Mouse (Mus musculus) thymus, adult 2 months (tissue): ENCODE measurements around the gene Trem1. TPM values are rescaled to one million over a fixed set of nuclear protein-coding genes. Genes with fewer than 3 reads are reported as not detected.

Experiments used
- DNase-seq: peaks from one replicate; pipeline ENCODE4 v3.0.0; 2021
- H3K27ac ChIP-seq: fragments of 200-500 bp; 2 replicates; pipeline ENCODE4 v1.5.1; 2012; ENCODE audit warnings: low read length, control low read depth; ENCODE audit not compliant: control insufficient read depth, insufficient read depth
- H3K27me3 ChIP-seq: fragments of 200-500 bp; 2 replicates; pipeline ENCODE4 v1.6.1; 2012; ENCODE audit warnings: mild to moderate bottlenecking, low read length, moderate library complexity, mixed read lengths; ENCODE audit not compliant: control insufficient read depth, insufficient read depth
- H3K36me3 ChIP-seq: fragments of 200-500 bp; 2 replicates; pipeline ENCODE4 v1.6.1; 2012; ENCODE audit warnings: mild to moderate bottlenecking, low read length, moderate library complexity; ENCODE audit not compliant: control insufficient read depth, insufficient read depth
- H3K4me1 ChIP-seq: fragments of 200-500 bp; replicated peaks from 2 replicates; pipeline ENCODE4 v1.6.1; 2012; ENCODE audit warnings: low read length; ENCODE audit not compliant: control insufficient read depth, insufficient read depth
- H3K4me3 ChIP-seq: fragments of 200-500 bp; 2 replicates; pipeline ENCODE4 v1.5.1; 2012; ENCODE audit warnings: mild to moderate bottlenecking, low read length, control low read depth, moderate library complexity; ENCODE audit not compliant: control insufficient read depth, insufficient read depth
- CTCF ChIP-seq: fragments of 200-500 bp; IDR thresholded peaks from 2 replicates; pipeline ENCODE4 v1.5.1; 2012; ENCODE audit warnings: mild to moderate bottlenecking, control low read depth, low read length, moderate library complexity, borderline replicate concordance; ENCODE audit not compliant: control insufficient read depth, poor library complexity, insufficient read depth; ENCODE audit errors: extremely low read depth
- POLR2A ChIP-seq: fragments of 200-500 bp; IDR thresholded peaks from 2 replicates; pipeline ENCODE4 v1.6.1; 2012; ENCODE audit warnings: mild to moderate bottlenecking, low read length, control low read depth, moderate library complexity; ENCODE audit not compliant: control insufficient read depth, poor library complexity, insufficient read depth; ENCODE audit errors: extremely low read depth
- WGBS: fragments of 180-500 bp; shearing (Covaris S2); methylation state at CpG from one replicate; pipeline ENCODE4 v1.1.7; 2018; 5-methylcytosine and 5-hydroxymethylcytosine counted together
- polyA plus RNA-seq: library from polyadenylated mRNA; depleted of rRNA; stranded (reverse); fragments of >200 nt; gene quantifications from 2 replicates; pipeline ENCODE4 v1.2.3, GENCODE M21; 2012

Trem1 gene
- polyA plus RNA-seq, 1 experiment, result 0.08 TPM

- no peaks in the 10 kb centered on the region for H3K4me1 ChIP-seq
- H3K36me3 ChIP-seq, result no peaks in the 10 kb centered on the region
- no peak overlapping the region for H3K27ac ChIP-seq
- no peaks in the 10 kb centered on the region for H3K27me3 ChIP-seq
- H3K4me3 ChIP-seq, result no peak overlapping the region
- no peak for DNase-seq
- no peak for TF ChIP-seq POLR2A
- TF ChIP-seq CTCF, result no peak
- 85% methylated on average over 2 of the region's 2 CpGs for WGBS
These were observed 34.2 kb downstream of the Trem1 start for GRCm38 (mm10) chr17:48266610-48267304.

- TF ChIP-seq POLR2A, result no peak
- no peak for TF ChIP-seq CTCF
- Histone ChIP-seq H3K36me3 (no peaks in the 10 kb centered on the region), H3K4me1 (no peaks in the 10 kb centered on the region), H3K4me3 (no peak overlapping the region), H3K27ac (no peak overlapping the region), H3K27me3 (no peaks in the 10 kb centered on the region)
- 71% methylated on average over 1 of the region's 1 CpGs for WGBS
- no peak for DNase-seq
These were observed 35.0 kb downstream of the Trem1 start for GRCm38 (mm10) chr17:48267591-48267990.

- Histone ChIP-seq H3K4me3 (no peak overlapping the region), H3K27me3 (no peaks in the 10 kb centered on the region), H3K4me1 (no peaks in the 10 kb centered on the region), H3K27ac (no peak overlapping the region), H3K36me3 (no peaks in the 10 kb centered on the region)
- TF ChIP-seq POLR2A, result no peak
- no peak for TF ChIP-seq CTCF
- no peak for DNase-seq
These were observed 35.7 kb downstream of the Trem1 start for GRCm38 (mm10) chr17:48268276-48268675.

GRCm38 (mm10) chr17:48269833-48270232, 37.3 kb downstream of the Trem1 start:
- Histone ChIP-seq H3K27me3 (no peaks in the 10 kb centered on the region), H3K27ac (no peak overlapping the region), H3K4me1 (no peaks in the 10 kb centered on the region), H3K4me3 (no peak overlapping the region), H3K36me3 (no peaks in the 10 kb centered on the region)
- DNase-seq, result no peak
- WGBS, result 79% methylated on average over 4 of the region's 4 CpGs
- TF ChIP-seq POLR2A (no peak), CTCF (no peak)

- no peak for TF ChIP-seq POLR2A
- no peak for TF ChIP-seq CTCF
- Histone ChIP-seq H3K4me3 (no peak overlapping the region), H3K27me3 (no peaks in the 10 kb centered on the region), H3K4me1 (no peaks in the 10 kb centered on the region), H3K27ac (no peak overlapping the region), H3K36me3 (no peaks in the 10 kb centered on the region)
- no peak for DNase-seq
- WGBS, result 88% methylated on average over 5 of the region's 5 CpGs
These were observed 39.6 kb downstream of the Trem1 start for GRCm38 (mm10) chr17:48272158-48272557.

DNA sequence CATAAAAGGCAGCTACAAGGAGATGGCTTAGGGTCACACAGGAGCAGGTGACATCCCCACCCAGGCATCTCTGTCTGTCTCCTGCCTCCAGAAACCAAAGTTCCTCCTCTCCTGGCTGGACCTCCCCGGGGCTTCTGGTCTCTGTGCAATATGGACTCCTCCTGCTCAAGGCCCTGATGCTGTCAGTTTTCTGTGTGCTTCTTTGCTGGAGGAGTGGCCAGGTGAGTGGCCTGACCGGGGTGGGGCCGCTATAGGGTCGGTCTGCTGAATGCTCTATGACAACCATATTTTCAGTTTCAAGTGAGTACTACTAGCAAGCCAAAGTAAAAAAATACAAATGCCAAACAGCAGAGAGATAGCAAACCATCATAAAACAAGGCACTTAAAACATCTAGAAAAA, 40.0 kb downstream of the Trem1 start:
- H3K36me3 ChIP-seq, result no peaks in the 10 kb centered on the region
- H3K27ac ChIP-seq, result no peak overlapping the region
- no peaks in the 10 kb centered on the region for H3K27me3 ChIP-seq
- no peak for DNase-seq
- WGBS, result 88% methylated on average over 4 of the region's 4 CpGs
- H3K4me3 ChIP-seq, result no peak overlapping the region
- H3K4me1 ChIP-seq, result no peaks in the 10 kb centered on the region
- TF ChIP-seq CTCF, result no peak
- TF ChIP-seq POLR2A, result no peak

DNA sequence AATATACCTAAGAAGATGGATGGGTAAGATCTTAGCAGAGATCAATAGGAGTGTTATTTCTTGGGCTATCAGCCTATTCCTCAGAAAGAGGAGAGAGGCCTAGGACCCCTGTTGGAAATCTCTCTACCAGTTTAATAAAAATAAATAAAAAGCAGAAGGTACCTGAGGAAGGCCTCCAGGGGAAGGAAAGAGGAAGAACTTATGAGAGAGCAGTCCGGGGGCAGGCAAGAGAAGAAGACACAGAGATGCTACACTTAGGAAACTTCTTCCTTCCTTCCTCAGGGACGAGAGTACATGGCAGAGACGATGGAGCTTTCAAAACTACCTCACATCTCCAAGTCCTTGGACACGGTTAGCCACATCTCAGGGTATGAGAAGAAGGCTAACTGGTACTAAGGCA, 41.5 kb downstream of the Trem1 start:
- Histone ChIP-seq H3K27ac (no peak overlapping the region), H3K4me3 (no peak overlapping the region), H3K4me1 (no peaks in the 10 kb centered on the region), H3K36me3 (no peaks in the 10 kb centered on the region), H3K27me3 (no peaks in the 10 kb centered on the region)
- 43% methylated on average over 4 of the region's 4 CpGs for WGBS
- DNase-seq, result no peak
- no peak for TF ChIP-seq CTCF
- TF ChIP-seq POLR2A, result no peak
